10 mouse cellular contexts compared by ENCODE assay signal in genomic region chr10:121445808-121446207, GRCm38 (mm10).
"Had no signal": no experiment of that assay in that cellular context is flagged by ENCODE, and none has a peak within 500 bp of the region (broad histone marks: within the 10 kb centered on the region; RNA-seq: fewer than 3 reads in every experiment).

No protein-coding gene starts in this region.

- H3K4me3 ChIP-seq: intestine, embryonic 15.5 days; limb, embryonic 15.5 days; midbrain, embryonic 10.5 days; neural tube, embryonic 12.5 days had no signal

- H3K9ac ChIP-seq: intestine, embryonic 15.5 days; limb, embryonic 15.5 days; neural tube, embryonic 12.5 days had no signal

- ATAC-seq: intestine, embryonic 15.5 days had no signal

- H3K4me2 ChIP-seq: intestine, embryonic 15.5 days; limb, embryonic 15.5 days; neural tube, embryonic 12.5 days had no signal

- DNase-seq: kidney, adult 18-20 months; kidney, postnatal 25 days; layer of hippocampus, postnatal 36 days; lung, postnatal 4 days; midbrain, embryonic 14.5 days; spleen, adult 18-20 months had no signal

- H3K9me3 ChIP-seq: intestine, embryonic 15.5 days; limb, embryonic 15.5 days; midbrain, embryonic 10.5 days; neural tube, embryonic 12.5 days had no signal

- H3K36me3 ChIP-seq: intestine, embryonic 15.5 days; limb, embryonic 15.5 days; midbrain, embryonic 10.5 days; neural tube, embryonic 12.5 days had no signal

- H3K27ac ChIP-seq: intestine, embryonic 15.5 days; limb, embryonic 15.5 days; midbrain, embryonic 10.5 days; neural tube, embryonic 12.5 days had no signal

- H3K27me3 ChIP-seq: intestine, embryonic 15.5 days; limb, embryonic 15.5 days; neural tube, embryonic 12.5 days had no signal
